Mouse (Mus musculus): Measurements from ENCODE around the gene Ccdc103.

GRCm38 (mm10) chr11:102887433-102887832 lies 6.4 kb downstream of the Ccdc103 start:
- no peak for TF ChIP-seq POLR2A (IDR thresholded peaks at IDR 0.05; ENCODE audit: low read depth, low read length)
- TF ChIP-seq CTCF (IDR thresholded peaks at IDR 0.05; ENCODE audit: extremely low read depth, insufficient read depth, insufficient read length, insufficient replicate concordance): no peak
